Mouse (Mus musculus) mature B cell (primary cell): ENCODE results near the gene Gm42791.

Experiments
- in situ Hi-C: fragments of 300-500 bp; cut with MboI; formaldehyde crosslinking; loops from 2 replicates; pipeline ENCODE4 v1.14.3; 2019

Gene Gm42791

DNA sequence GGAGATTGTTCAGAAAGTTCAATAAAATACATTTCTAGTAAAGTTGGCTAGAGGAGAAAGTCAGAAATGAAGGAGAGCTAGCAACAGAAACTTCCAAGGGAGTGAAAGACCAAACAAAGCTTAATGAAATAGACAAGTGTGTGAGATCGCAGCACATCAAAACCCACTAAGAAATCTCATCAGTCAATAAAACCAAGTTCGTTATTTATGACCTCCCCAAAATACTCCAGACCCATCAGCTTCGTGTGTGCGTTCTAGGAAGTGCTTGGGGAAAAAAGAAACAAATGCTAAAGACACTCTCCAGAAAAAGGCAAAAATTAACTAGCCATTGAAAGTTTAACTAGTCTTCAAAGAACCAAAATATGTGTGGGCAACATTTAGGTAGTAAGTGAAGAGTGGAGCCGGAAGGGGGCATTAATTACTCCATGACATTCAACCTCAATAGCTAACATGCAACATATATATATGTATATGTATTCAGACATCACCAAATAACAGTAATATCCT lies 67.2 kb downstream of the Gm42791 start:
- in situ Hi-C loops, result no loop called here

DNA sequence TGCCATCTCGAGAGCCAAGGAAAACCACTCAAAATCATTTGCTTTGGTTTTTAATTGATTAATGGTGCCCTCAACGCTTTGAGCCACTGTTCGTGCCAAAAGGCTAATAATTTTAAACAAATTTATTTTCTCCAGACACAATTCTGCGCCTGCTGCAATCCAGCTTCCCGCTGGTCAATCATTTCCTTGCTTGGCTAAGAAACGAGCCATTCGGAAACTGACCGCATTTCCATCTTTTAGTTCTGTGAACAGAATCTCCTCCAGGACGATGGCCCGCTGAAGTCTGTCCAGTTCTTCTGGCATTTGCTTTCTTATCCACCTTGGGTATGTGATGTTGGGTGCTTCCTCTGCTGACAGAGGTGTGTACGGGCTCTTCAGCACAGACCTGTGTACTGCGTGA lies 70.4 kb downstream of the Gm42791 start:
- in situ Hi-C loops, result no loop called here

DNA sequence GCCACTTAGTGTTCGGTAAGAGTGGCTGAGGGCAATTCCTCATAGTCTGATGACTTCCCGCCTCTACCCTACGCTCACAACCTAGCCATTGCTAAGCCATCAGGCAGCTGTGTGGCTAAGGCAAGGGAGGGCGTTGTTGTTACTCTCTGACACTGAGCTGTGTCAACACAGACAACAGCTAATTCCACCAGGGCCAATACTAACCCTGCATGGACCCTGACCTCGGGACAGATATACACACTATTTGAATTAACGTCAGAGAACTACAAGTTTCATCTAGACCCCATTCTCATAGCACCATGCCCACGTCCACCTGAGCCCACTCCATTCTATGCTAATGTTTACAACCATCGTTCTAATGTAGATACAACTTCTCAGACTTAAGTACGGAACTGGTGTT lies 70.9 kb downstream of the Gm42791 start:
- in situ Hi-C loops, result no loop called here

DNA sequence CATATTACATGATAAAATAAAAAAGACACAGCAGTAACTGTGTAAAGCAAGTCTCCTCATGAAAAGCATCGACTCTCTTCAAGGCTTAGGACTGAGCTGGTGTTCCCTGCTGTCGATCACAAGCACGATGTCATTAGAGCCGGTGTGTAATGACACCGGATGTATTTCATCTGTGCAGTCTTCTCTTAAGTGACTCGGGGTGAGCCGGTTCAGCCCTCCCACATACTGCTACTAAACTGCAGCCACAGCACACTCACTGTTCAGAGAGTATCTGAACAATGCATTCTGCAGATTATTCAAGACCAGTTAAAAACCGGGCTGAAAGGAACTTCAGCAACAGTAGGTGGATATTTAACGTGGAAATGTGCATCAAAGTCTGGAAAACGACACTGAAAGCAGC lies 71.5 kb downstream of the Gm42791 start:
- in situ Hi-C loops, result no loop called here

DNA sequence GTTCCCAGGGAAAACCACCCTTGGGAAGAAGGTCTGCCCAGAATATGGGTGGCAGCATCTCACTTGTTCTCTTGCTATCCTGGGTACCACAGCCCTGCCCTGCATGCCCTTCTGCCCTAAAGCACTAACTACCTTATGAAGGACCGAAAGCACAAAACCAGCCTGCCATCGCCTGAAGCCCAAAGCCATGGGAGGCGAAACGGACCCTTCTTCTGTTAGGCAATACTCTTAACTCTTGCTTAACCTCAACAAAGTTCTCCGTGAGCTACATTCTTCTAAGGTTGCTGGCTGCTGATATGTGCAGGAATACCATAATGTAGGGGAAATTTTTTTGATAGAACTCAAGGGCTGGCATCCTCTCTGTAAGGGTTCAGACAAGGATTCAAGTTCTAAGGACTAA lies 72.2 kb downstream of the Gm42791 start:
- in situ Hi-C loops, result no loop called here

DNA sequence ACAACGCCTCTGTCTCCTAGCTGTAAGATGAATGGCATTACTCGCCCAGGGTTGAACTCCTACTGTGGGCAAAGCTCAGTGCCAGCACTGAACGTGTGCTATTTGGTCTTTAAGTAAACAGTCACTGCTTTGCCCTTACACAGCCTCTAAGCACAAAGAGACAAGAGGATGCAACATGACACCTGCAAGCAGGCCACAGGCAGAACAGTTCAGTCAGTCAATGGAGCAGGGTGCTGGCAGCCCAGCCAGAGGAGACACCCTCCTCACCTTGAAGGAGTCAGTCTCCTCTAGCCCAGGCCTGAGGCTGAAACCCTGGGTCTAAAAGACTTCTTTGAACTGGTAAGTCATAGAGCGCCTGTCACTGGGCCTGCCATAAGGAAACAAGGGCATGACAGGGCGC lies 76.9 kb downstream of the Gm42791 start:
- in situ Hi-C loops, result no loop called here

DNA sequence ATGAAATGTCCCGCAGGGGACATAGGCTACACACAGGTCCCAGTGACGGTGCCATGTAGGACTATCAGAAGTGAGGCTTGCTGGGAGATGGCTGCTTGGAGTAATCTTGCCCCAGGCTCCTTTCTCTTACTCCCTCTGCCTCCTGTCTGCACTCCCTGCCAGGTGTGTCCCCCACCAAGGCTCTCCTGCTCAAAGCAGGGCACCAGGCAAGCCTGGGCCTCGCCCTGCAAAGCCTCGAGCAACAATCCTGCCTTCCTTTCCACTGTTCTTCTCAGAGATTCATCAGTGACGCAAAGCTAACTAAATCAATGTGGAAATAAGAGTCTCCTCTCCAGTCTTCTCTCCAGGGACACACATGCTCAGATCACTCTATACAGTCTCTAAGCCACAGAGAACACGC lies 78.2 kb downstream of the Gm42791 start:
- in situ Hi-C loops, result no loop called here

DNA sequence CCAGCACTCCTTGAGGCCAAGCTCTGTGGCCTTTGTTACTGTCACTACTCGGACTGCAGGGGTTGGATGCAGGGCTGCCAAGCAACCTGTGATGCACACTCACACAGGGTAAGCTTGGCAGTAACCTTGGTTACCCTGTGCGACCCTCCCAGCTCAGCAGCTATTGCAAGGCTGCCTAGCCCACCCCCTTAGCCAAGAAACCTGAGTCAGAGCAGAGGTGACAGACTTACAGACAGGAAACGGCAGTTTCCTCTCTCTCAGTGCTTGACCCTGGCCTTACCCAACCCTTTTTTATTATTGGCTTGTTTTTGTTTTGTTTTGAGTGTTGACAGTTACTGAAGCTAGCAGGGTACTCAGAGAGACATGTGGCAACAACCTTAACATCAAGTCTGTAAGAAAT lies 82.7 kb downstream of the Gm42791 start:
- in situ Hi-C loops, result no loop called here

DNA sequence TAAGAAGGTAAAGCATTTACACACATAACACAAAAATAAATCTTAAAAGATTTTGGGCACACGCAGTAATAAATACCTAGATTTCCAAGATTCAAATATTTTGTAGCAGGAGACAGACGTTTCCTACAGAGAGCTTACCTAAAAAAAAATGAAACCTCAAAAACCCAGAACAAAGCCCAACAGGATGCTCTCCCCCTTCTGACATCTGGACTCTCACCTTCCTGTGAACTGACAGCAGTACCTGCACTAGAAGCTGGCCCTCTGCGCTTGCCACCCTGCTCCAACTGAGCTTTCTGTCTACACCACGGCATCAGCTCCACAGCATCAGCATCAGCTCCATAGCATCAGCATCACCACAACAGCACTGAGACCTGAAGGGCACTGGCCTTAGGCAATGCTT lies 84.9 kb downstream of the Gm42791 start:
- in situ Hi-C loops, result no loop called here

DNA sequence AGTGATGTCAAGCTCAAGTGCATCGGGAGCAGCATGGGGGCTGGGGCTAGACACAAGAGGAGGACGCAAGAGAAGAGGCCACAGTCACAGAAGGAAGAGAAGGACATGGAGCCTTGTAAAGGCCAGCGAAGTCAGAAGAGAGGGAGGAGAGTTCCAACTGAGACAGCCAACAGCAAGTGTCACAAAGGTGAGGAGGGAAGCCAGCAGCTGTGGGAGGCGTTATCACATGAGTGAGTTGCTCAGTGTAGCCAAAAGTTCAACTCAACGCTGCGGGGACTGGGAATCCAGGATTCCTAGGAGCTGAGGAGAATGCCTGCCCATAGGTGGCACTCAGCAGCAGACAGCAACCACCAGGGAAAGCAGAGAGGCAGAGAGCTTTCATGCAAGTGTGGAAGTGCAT lies 85.5 kb downstream of the Gm42791 start:
- in situ Hi-C loops, result no loop called here

DNA sequence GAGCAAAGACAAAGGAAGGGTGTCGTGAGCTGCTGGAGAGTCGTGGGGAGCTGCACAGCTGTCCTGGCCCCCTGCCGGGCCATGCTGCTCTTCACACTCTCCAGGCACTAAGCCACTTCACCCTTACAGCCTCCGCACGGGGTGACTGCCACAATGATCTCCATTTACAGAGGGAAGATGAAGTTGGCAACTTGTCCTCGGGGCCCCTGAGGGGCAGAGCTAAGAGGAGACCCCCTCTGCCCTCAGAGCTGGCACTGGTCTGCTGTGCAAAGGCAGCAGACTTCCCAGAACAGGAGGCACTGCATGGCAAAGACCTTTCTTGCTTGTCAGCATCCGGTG lies 85.9 kb downstream of the Gm42791 start:
- in situ Hi-C loops, result no loop called here

DNA sequence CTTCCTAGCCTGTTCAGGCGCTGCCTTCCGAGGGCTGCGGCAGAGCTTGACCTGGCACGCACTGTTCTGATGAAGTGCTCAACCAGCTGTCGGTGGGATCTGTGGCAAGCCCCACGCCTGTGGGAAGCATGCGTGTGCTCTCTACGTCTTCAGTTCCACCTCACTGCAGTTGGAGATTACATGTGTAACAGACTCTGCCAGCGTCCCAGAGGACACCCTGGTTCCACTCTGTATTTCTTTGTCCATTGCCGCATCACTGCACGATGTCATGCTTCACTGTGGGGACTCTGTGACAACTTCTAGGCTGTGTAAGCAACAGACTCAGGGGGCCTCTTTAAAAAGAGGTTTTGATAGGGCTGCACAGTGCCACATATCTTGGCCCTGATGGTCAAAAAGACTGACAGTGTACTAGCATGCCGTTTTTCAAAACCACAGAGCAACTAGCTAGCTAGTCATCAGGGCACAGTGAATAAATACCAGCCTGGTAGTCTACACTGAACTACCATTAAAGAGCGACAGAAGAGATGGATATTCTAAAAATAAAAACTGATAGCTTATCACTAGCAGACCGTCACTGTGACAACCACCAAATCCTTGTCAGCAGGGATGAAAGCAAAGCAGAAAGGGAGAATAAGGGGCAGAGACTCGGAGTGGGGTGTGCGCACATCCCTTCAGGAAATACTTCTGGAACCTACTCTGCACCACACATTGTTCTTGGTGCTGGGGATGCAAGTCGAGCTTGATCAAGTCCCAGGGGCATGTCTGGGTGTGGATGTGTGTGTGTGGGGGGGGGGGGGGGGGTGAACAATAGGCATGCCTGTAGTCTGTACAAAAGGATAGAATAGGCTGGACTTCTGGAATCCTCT lies 86.5 kb downstream of the Gm42791 start:
- in situ Hi-C loops, result no loop called here

DNA sequence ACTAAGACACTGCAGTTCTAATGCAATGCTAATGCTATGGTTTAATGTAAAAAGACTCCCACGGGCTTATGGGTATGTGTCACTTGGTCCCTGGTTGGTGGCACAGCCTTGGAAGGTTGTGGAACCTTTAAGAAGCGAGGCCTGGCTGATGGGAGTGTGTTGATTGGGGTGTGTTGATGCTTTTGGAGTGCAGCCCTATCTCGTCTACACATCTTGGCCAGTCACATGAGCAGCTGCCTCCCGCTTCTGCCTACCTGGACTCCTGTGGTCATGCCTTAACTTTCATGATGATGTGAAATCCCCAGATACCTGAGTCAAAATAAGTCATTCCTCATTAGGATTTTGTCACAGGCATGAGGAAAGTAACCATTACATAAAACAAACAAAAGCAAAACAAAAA lies 88.6 kb downstream of the Gm42791 start:
- in situ Hi-C loops, result no loop called here

DNA sequence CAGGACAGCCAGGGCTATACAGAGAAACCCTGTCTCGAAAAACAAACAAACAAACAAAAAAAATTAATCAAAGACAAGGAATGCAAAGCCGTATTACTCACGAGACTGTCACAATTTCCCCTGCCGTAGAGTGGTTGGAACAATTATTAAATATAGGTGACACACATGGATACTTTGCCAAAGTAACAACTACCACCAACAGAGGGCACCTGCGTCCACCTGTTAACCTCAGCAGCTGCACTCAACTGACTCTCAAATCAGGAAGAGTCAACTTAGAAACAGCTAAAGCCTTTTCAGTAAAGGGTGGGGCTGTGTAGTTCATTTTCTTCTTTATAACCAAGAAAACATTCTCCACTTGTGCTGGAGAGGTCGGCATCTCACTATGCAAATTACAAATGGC lies 90.1 kb downstream of the Gm42791 start:
- in situ Hi-C loops, result no loop called here

DNA sequence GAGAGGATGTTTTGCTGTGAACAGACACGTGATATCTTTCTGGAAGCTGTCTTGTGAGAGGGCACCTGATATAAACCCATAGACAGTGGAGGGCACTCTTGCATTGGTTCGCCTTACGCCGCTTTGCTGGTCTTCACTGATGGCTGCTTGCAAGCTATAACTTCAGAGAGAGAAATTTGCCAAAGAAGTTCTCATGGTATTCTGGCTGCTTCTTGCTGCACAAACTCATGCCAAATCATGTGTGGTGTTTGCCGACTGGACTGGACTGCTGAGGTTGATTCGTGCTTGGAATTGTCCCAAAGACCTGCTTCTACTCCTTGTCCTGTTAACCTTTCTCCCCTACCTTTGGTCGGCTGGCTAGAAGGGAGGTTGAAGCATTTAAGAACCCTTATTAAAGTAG lies 95.6 kb downstream of the Gm42791 start:
- in situ Hi-C loops, result no loop called here

DNA sequence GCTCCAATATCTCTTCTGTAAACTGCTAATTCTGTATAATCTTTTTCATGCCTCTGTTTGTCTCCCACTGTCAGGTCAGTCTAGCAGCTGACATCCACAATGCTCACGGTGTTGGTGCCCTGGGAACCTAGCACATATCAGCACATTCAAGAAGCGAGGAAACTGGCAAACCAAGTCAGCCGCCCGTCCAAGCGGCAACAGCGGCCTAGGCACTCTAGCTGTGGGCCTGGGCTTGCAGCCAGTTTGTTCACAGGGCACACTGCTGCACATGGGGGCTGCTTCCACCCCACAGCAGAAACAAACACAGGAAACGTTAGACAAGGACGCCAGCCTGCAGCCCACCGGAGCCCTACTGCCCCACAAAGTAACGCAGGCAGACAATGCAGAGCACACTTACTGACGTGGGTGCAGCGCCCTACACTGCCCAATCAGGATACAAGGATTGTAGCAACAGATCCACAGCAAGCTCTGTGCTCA lies 97.0 kb downstream of the Gm42791 start:
- in situ Hi-C loops, result no loop called here

DNA sequence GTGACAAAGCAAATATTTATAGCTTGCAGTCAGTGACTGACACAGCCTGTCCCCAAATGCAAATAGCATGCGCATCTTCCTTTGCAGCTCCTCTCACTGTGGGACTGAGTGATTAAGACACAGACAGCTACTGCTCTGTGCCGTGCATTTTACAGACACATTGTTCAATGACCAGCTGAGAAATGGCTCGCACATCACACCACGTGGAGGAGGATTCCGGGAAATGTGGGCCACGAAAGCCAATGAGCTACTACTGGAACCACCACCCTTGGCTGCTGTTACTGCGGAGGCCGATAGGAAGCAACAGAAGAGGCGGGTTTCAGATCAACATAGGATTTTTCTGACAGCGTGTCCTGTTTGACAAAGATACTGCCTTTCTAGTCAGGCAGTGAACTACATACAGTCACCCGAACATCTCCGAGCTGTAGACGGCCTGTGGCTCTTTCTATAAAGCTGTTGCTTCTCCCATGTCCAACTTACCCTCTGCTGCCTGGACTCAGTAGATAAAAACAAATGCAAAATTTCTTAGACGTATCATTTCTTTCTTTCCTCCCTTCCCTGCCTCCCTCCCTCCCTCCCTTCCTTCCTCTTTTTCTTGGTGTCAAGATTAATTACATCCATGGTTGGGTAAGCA lies 97.8 kb downstream of the Gm42791 start:
- in situ Hi-C loops, result no loop called here

DNA sequence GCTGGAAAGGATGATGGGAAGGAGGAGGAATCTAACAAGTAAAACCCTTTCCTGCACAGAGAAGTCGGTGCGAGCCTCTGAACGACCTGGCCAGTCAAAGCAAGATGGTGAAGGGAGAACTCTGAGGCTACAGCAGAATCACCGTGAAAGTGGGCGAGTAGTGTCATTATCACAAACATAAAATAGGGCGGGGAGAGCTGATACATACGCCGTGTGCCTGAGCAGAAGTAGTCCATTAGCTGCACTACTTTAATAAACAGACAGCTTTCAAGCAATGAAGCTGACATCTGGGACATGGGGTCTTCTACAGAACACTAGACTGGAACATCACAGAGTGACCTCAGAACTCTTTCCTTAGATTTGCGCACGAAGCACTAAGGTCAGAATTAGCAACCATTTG lies 98.4 kb downstream of the Gm42791 start:
- in situ Hi-C loops, result no loop called here

DNA sequence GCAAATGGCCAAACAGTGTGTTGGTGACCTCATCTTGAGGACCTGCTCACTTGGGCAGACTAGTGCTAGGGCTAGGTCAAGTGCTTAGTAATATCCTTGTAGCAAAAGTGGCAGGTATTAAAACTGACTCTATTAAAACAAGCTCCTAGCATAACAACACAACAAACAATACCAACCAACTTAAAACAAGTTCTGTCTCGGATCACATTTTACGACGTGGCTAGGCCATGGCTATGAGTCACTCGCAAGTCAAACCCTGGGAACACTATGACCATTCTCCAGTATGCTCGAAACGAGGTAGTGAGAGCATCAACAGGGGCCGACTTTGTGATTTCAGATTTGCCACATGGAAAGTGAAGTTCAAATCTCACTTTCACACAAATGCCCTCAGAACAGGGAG lies 99.1 kb downstream of the Gm42791 start:
- in situ Hi-C loops, result no loop called here

DNA sequence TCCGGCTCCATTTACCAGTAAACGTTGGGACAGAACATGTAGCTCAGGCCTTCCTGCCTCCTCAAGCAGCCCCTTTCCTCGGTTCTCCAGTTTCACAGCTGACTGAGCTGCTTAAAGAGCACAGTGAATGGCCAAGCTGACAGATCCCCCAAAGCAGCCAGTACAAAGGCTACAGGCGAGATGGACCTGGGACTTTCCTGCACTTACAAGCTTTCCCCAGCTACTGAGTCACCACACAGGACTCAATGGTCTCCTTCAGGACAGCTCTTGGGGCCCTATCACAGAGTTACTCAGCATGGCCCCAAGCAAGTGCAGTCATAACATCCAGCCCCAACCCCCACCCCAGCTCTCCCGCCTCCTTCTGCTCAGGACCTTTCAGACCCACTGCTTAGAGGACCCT lies 99.9 kb downstream of the Gm42791 start:
- in situ Hi-C loops, result no loop called here

DNA sequence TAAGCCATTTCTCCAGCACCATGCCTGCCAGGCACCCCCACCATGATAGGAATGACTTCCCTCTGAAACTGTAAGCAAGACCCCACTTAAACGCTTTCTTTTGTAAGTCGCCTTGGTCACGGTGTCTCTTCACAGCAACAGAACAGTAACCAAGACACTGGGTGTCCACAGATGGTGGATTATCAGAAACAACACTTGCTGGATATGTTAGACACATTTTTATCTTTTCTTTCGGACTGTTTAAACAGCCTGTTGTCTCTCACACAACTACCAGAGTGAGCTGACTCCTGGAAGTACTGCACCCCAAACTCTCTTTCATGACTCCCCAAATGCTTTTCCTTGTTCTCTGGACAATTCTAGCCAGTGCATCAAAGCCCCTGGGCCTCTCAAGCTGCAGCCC lies 104.7 kb downstream of the Gm42791 start:
- in situ Hi-C loops, result no loop called here

DNA sequence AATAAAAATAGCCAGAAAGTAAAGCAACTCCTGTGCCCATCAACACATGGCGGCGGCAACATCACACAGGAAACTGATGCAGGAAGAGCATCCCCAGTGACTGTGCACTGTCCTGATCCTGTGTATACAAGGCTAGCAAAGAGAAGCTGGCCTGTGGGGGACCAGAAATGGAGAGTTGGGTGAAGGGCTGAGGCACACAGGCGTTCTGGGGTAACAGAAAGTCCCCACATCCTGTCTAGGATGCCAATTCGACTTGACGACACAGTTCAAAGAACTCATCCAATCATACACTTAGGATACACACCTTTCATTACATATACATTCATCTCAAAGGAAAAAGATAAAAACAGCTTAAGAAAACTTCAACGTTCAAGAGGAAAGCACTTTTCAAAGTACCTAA lies 106.9 kb downstream of the Gm42791 start:
- in situ Hi-C loops, result no loop called here

DNA sequence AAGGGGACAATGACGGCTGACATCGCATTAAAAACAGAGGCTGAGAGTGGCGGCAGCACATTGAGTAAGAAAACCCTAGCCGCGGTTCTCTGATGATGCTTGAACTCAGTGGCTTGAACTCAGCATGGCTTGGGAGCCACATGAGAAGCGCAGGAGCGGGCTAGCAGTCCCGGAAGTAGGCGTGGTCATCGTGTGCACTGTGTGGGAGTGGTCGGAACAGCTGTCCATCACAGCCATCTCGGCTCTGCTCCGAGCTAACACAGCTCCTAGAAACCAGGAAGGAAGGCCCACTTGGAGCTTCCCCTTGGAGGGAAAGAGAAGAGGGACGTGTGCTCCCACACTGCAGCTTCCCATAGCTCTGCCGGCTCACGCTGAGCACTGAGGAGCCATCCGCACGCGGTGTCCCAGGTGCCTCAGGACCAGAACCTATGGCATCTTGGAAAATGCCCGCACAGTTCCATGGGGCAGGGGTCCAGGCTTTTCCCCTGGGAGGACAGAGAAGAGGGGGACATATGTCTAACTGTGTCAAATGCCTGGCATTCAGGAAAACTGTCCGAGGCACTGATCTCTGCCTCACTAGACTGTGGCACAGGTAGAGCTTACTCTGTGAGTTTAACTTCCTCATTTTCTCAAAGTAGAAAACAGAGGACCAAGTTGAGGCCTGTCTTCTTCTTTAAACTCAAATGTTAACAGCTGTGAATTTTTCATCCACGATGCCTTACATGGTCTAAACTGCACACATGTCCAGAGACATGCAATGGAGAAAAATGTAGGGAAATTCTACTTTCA lies 108.9 kb downstream of the Gm42791 start:
- in situ Hi-C loops, result no loop called here
